19 mouse cellular contexts compared by ENCODE assay signal in the genomic region with DNA sequence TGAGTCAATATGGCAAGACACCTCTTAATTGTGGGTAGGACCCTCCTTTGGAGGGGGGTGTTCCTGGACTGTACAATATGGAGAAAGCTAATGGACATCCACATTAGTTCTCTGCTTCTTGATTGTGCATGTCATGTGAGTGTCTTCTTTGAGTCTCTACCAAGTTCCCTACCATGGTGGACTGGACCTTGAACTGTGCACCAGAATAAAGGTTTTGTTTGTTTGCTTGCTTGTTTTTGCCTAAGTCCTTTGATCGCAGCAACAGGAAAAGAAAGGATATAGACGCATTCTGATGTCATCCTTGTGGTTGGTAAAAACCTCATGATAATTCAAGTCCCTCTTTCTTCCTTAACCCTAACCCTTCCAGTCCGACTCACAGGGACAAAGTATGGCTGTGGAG. TPM values are rescaled to one million over a fixed set of nuclear protein-coding genes. Genes with fewer than 3 reads are reported as not detected.
DNase-seq lines count a peak whose midpoint lies in the region; ATAC-seq and TF ChIP-seq lines count a peak whose summit lies in the region.
"Had no signal": no experiment of that assay in that cellular context is flagged by ENCODE, and none has a peak within 500 bp of the region (broad histone marks: within the 10 kb centered on the region; RNA-seq: fewer than 3 reads in every experiment).

No protein-coding gene starts in this region.

- no peak for ATAC-seq in liver, embryonic 11.5 days (replicated peaks; ENCODE audit: low FRiP score)
- ATAC-seq: activated CD4-positive, CD25-positive, alpha-beta regulatory T cell, adult 4 months; CD4-positive, CD25-positive, alpha-beta regulatory T cell, adult 4 months; Patski had no signal

- peak; percentile 93 for DNase-seq in liver, adult 2 months (ENCODE audit: extremely low read depth, low read depth, low spot score)
- DNase-seq in liver, embryonic 11.5 days (ENCODE audit: low spot score) = no peak
- DNase-seq: adrenal gland, adult 2 months; adrenal gland, adult 8-10 months; adrenal gland, postnatal 10 days; adrenal gland, postnatal 14 days; adrenal gland, postnatal 25 days; adrenal gland, postnatal 36 days; B cell, adult 2 months; cerebellum, adult 11 months; cerebellum, adult 11-12 months; cerebellum, adult 18-20 months; cerebellum, adult 2 months had no signal

- no peak overlapping the region for H3K4me3 ChIP-seq in liver, adult 2 months (ENCODE audit: insufficient read depth, low read depth, low read length)
- H3K4me3 ChIP-seq in liver, embryonic 11.5 days (ENCODE audit: low read depth, low read length) = no peak overlapping the region

- peaks cover 29% of the 10 kb centered on the region for H3K4me1 ChIP-seq in liver, adult 2 months (ENCODE audit: control insufficient read depth, insufficient read depth, low read length)
- no peaks in the 10 kb centered on the region for H3K4me1 ChIP-seq in liver, embryonic 11.5 days (replicated peaks; ENCODE audit: control insufficient read depth, insufficient read depth, low read length)

- H3K36me3 ChIP-seq in liver, adult 2 months (ENCODE audit: control insufficient read depth, insufficient read depth, low read length) = peaks cover 61% of the 10 kb centered on the region
- no peaks in the 10 kb centered on the region for H3K36me3 ChIP-seq in liver, embryonic 11.5 days (ENCODE audit: control insufficient read depth, insufficient read depth, low read length)
- H3K36me3 ChIP-seq: G1E had no signal

- no peak for TF ChIP-seq CTCF in liver, adult 2 months (IDR thresholded peaks at IDR 0.05; ENCODE audit: low read depth, low read length)

- H3K9ac ChIP-seq in liver, adult 2 months (ENCODE audit: low read depth, low read length) = no peak overlapping the region
- H3K9ac ChIP-seq in liver, embryonic 11.5 days (ENCODE audit: low read depth, low read length) = no peak overlapping the region

- H3K79me2 ChIP-seq in liver, adult 2 months (ENCODE audit: control insufficient read depth, insufficient read depth, low read length) = peaks cover 10% of the 10 kb centered on the region; the same call in 1 of the 2 replicates

- no peak for TF ChIP-seq POLR2A in liver, adult 2 months (IDR thresholded peaks at IDR 0.05; ENCODE audit: extremely low read depth, insufficient read depth, low read length)

- WGBS in liver, adult 2 months = 44% methylated on average over 3 of the region's 3 CpGs
- 72% methylated on average over 3 of the region's 3 CpGs for WGBS in liver, embryonic 11.5 days

- H3K27ac ChIP-seq in liver, adult 2 months (replicated peaks; ENCODE audit: insufficient read depth, low read depth, low read length) = peak overlapping the region; percentile 66
- no peak overlapping the region for H3K27ac ChIP-seq in liver, embryonic 11.5 days (ENCODE audit: low read depth, low read length)

- H3K4me2 ChIP-seq in liver, embryonic 11.5 days = no peak overlapping the region

- no peaks in the 10 kb centered on the region for H3K9me3 ChIP-seq in liver, embryonic 11.5 days (ENCODE audit: control insufficient read depth, low read length)
- H3K9me3 ChIP-seq: G1E had no signal

- H3K27me3 ChIP-seq in liver, adult 2 months (ENCODE audit: control insufficient read depth, insufficient read depth, low read length) = no peaks in the 10 kb centered on the region
- no peaks in the 10 kb centered on the region for H3K27me3 ChIP-seq in liver, embryonic 11.5 days (replicated peaks; ENCODE audit: control insufficient read depth, insufficient read depth, low read length)
- H3K27me3 ChIP-seq: CH12.LX had no signal

RNA-seq across cellular contexts. Expression of a gene that starts 5.3 kb away (rescaled TPM):
- total RNA-seq in liver, adult 2 months (2014; rRNA removed) = 244 and 296 TPM in 2 replicates
- polyA plus RNA-seq in liver, adult 2 months (2012; rRNA removed) = 56.6 and 59.0 TPM in 2 replicates
- not detected in 2 replicates for polyA plus RNA-seq in liver, embryonic 11.5 days (2014; fragmentation: Nextera tagmentation; extraction: Ambion mirVana)
- total RNA-seq: MEL had no signal
- polyA plus RNA-seq: activated CD4-positive, CD25-positive, alpha-beta regulatory T cell, adult 4 months; CD4-positive, CD25-positive, alpha-beta regulatory T cell, adult 4 months; G1E had no signal

Comparison
In these comparisons a context has a peak if more than half of its experiments do, and no peak if none do; other contexts are left out.
1. RNA of a gene that starts 5.3 kb away (polyA plus RNA-seq): 56.6 to 59.0 TPM in liver, adult 2 months; not detected in liver, embryonic 11.5 days; every median in the first group is over 10 times any median in the second.